Mouse (Mus musculus) embryonic facial prominence, embryonic 11.5 days (tissue): ENCODE measurements around the gene Pus1. TPM values are rescaled to one million over a fixed set of nuclear protein-coding genes. Genes with fewer than 3 reads are reported as not detected.
A peak's percentile ranks its signal among the peaks of the same experiment; 100 is the strongest.

Experiments used
- ATAC-seq: fragments of 200-750 bp; cut with Nextera tagmentation; replicated peaks from 2 replicates; pipeline ENCODE4 v1.8.0; 2017; ENCODE audit warnings: low read depth; ENCODE audit not compliant: insufficient number of reproducible peaks, low FRiP score, low TSS enrichment
- DNase-seq: peaks from one replicate; pipeline ENCODE4 v3.0.0-alpha.2; 2015; ENCODE audit warnings: low spot score
- H3K27ac ChIP-seq: fragments of 300-500 bp; sonication (generic); replicated peaks from 2 replicates; pipeline ENCODE4 v1.5.1; 2014; ENCODE audit warnings: mild to moderate bottlenecking, low read depth, low read length, control low read depth
- H3K27me3 ChIP-seq: fragments of 300-500 bp; sonication (generic); 2 replicates; pipeline ENCODE4 v1.6.1; 2014; ENCODE audit warnings: mild to moderate bottlenecking, low read length, moderate library complexity, mixed read lengths; ENCODE audit not compliant: control insufficient read depth, insufficient read depth
- H3K36me3 ChIP-seq: fragments of 300-500 bp; sonication (generic); replicated peaks from 2 replicates; pipeline ENCODE4 v1.6.1; 2014; ENCODE audit warnings: low read depth, mild to moderate bottlenecking, low read length, moderate library complexity, mixed read lengths; ENCODE audit not compliant: control insufficient read depth, insufficient read depth
- H3K4me1 ChIP-seq: fragments of 300-500 bp; sonication (generic); 2 replicates; pipeline ENCODE4 v1.6.1; 2014; ENCODE audit warnings: low read length, mixed read lengths; ENCODE audit not compliant: control insufficient read depth, insufficient read depth
- H3K4me2 ChIP-seq: fragments of 300-500 bp; sonication (generic); 2 replicates; pipeline ENCODE4 v1.6.1; 2014; ENCODE audit warnings: low read depth, mild to moderate bottlenecking, control low read depth, low read length, moderate library complexity
- H3K4me3 ChIP-seq: fragments of 300-500 bp; sonication (generic); 2 replicates; pipeline ENCODE4 v1.5.1; 2014; ENCODE audit warnings: low read depth, low read length, control low read depth
- H3K9ac ChIP-seq: fragments of 300-500 bp; sonication (generic); replicated peaks from 2 replicates; pipeline ENCODE4 v1.6.1; 2014; ENCODE audit warnings: mild to moderate bottlenecking, control low read depth, low read length
- H3K9me3 ChIP-seq: fragments of 300-500 bp; sonication (generic); replicated peaks from 2 replicates; pipeline ENCODE4 v1.6.1; 2016; ENCODE audit warnings: mild to moderate bottlenecking, low read length, inconsistent platforms, mixed read lengths; ENCODE audit not compliant: control insufficient read depth
- WGBS: fragments of 180-500 bp; shearing (Covaris S2); extraction: QIAGEN DNeasy Blood & Tissue Kit; methylation state at CpG from one replicate; pipeline ENCODE4 v1.1.7; 2014; 5-methylcytosine and 5-hydroxymethylcytosine counted together
- polyA plus RNA-seq: library from polyadenylated mRNA; unstranded; fragments of >200 nt; fragmentation: Nextera tagmentation; extraction: Ambion mirVana; gene quantifications from 2 replicates; pipeline ENCODE4 v1.2.1, GENCODE M21; 2014

Pus1 gene
- polyA plus RNA-seq: 16.3 and 18.0 TPM in 2 replicates

DNA sequence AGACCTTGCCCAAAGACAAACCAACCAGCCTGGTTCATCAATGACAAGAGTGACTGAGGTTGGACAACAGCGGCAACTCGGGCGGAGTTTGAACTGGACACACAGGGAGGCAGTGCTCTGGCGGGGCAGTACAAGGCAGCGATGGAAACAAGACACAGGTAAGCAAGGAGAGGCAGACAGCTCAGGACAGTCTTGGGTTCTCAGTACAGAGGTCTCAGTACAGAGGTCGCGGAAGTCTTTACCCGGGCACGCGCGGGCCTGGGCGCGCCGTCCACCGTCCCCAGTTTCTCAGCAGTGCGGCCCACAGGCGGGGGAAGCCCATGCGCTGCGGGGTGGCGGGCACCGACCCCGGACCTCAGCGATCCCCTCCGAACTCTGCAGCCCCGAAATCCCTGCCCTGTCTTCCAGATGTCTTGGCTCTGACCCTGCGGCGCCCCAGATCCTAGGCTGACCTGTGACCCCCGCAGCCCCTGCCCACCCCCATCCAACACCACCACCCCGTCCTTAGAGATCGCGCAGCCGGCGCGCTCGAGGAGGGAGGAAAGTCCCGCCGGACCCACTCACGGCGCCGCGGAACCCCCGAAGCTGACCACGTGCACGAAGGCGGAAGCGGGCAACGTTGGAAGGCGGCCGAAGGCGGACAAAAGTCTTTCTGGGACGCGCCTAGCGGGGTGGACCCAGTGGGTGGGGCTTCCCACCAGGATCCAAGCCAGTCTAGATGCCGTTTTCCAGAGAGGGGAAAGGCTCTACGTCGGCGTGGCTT, at the start of gene Pus1:
Gene Pus1, minus strand, starts transcription at position 662 of the 763 bp plus-strand sequence.
- ATAC-seq: peak; percentile 77
- H3K27me3 ChIP-seq: no peaks in the 10 kb centered on the region
- no peaks in the 10 kb centered on the region; the same call in 1 of the 2 replicates for H3K36me3 ChIP-seq
- peak within 1 kb of the TSS; percentile 89 for H3K4me2 ChIP-seq
- WGBS: under 1% methylated on average over 57 of the region's 57 CpGs
- H3K9me3 ChIP-seq: no peaks in the 10 kb centered on the region
- H3K4me3 ChIP-seq: peak within 1 kb of the TSS; percentile 86
- no peaks in the 10 kb centered on the region for H3K4me1 ChIP-seq
- peak; percentile 95 for DNase-seq
- H3K9ac ChIP-seq: peak within 1 kb of the TSS; percentile 85
- no peak within 1 kb of the TSS for H3K27ac ChIP-seq

DNA sequence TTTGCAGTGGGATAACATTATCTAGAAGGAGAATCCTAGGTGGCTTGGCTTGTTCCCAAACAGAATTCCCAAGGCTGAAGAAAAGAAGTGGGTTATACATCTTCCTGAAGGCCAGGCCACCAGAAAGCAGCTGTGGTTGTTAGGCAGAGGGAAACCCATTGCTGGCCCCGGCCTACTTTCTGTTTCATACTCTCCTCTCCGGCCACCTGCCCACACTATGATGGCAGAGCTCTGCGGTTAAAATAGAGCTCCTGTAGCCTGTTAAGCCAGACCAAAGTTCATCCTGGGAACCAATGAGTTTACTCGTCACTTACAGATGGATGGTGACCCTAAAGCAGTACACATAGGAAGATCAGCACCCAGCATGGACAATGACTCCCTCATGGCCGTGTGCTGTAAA, 47.1 kb upstream of the Pus1 start:
- Histone ChIP-seq H3K4me2 (no peak overlapping the region), H3K27ac (no peak overlapping the region), H3K9me3 (no peaks in the 10 kb centered on the region), H3K27me3 (no peaks in the 10 kb centered on the region), H3K36me3 (no peaks in the 10 kb centered on the region), H3K4me1 (no peaks in the 10 kb centered on the region), H3K9ac (no peak overlapping the region), H3K4me3 (no peak overlapping the region)
- WGBS: 91% methylated on average over 5 of the region's 5 CpGs
- ATAC-seq (no peak), DNase-seq (no peak)

DNA sequence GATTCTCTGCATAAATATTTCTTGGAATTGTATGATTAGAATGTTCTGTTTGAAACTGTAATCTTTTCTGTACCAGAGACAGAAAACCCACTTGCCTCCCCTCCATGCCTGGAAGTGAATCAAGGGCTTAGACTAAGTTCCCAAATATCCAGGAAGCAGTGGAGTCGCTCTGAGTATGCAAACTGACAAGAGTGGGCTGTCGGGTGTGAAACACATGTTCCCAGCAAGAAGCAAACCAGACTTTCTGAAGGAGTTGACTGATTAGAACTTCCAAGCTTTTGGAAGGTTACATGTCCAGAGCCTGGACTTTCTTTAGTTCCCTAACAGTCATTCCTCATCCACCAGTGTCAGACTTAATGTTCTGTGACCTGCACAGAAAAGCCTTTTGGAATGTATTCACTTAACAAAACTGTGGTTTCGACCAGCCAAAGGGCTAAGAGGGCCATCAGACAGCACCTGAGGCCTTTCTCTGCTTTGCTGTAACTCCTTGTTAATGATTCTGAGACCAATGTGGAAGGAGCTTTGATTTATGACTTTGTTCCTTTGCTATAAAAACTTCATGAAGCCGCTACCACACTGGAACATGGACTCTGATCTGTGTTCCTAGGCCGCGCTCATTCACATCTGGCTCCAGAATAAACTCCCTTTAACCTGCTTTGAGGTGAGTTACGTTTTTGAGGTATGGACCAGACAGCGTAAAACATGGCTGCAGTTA, 46.5 kb upstream of the Pus1 start:
- DNase-seq (no peak), ATAC-seq (no peak)
- 93% methylated on average over 8 of the region's 8 CpGs for WGBS
- Histone ChIP-seq H3K4me1 (no peaks in the 10 kb centered on the region), H3K27ac (no peak overlapping the region), H3K4me2 (no peak overlapping the region), H3K9me3 (no peaks in the 10 kb centered on the region), H3K27me3 (no peaks in the 10 kb centered on the region), H3K4me3 (no peak overlapping the region), H3K36me3 (no peaks in the 10 kb centered on the region), H3K9ac (no peak overlapping the region)

DNA sequence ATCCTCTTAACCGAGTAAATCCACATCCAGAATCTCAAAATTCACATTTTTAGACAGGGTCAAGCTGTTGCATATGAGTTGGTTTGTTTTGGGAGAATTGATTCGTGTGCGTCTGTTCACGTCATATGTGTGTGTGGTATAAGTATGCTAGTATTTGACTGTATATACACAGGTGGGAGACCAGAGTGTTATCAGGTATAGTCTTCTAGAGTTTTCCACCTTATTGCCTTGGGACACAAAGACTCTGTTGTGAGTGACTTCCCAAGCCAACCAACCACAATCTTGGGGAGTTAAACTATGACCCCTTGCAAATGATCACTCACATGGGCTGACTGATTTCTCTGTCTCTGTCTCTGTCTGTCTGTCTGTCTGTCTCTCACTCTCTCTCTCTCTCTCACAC, 44.0 kb upstream of the Pus1 start:
- no peak overlapping the region for H3K27ac ChIP-seq
- no peaks in the 10 kb centered on the region for H3K36me3 ChIP-seq
- DNase-seq (no peak), ATAC-seq (no peak)
- no peaks in the 10 kb centered on the region for H3K4me1 ChIP-seq
- H3K9me3 ChIP-seq: no peaks in the 10 kb centered on the region
- no peak overlapping the region for H3K9ac ChIP-seq
- 90% methylated on average over 4 of the region's 4 CpGs for WGBS
- H3K4me3 ChIP-seq: no peak overlapping the region
- no peak overlapping the region for H3K4me2 ChIP-seq
- H3K27me3 ChIP-seq: no peaks in the 10 kb centered on the region

DNA sequence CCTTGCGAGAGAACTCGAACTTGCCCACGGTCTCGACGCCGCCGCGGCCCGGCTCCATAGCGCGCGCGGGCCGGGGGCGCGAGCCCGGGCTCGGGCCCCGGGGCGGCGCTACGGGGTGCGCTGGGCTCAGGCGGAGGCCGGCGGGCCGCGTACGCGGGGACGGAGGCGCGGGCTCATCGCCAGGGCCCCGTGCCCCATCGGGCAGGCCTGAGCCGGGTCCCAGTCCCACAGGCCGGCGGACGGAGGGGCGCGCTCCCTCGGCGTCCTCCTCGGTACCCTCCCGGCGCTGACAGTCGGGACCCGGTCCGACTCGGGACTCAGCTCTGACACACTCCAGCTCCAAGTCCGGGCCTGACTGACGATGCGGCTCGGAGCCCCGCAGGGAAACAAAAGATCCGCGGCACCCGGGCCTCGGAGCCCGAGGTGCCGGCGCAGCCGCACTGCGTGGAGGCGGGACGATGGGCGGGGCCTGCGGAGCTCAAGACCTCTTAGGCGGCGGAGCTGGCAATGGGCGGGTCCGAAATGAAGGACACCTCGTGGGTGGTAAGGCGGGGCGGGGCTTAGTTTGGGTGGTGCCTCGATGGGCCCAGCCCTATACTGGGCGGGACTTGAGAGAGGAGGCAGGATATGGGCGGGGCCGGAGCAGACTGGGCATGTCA, 29.3 kb upstream of the Pus1 start, which contains the start of gene Ulk1:
Gene Ulk1, minus strand, starts transcription at position 431 of the 659 bp plus-strand sequence.
- under 1% methylated on average over 53 of the region's 80 CpGs for WGBS
- peak within 1 kb of the TSS; percentile 97 for H3K9ac ChIP-seq
- DNase-seq: peak; percentile 100
- H3K4me3 ChIP-seq: peak within 1 kb of the TSS; percentile 96
- peaks cover 5% of the 10 kb centered on the region for H3K4me1 ChIP-seq
- no peaks in the 10 kb centered on the region for H3K27me3 ChIP-seq
- peak within 1 kb of the TSS; percentile 86 for H3K4me2 ChIP-seq
- peak within 1 kb of the TSS; percentile 83 for H3K27ac ChIP-seq
- no peaks in the 10 kb centered on the region for H3K9me3 ChIP-seq
- peaks cover 3% of the 10 kb centered on the region; the same call in 1 of the 2 replicates for H3K36me3 ChIP-seq
- peak; percentile 90 for ATAC-seq

DNA sequence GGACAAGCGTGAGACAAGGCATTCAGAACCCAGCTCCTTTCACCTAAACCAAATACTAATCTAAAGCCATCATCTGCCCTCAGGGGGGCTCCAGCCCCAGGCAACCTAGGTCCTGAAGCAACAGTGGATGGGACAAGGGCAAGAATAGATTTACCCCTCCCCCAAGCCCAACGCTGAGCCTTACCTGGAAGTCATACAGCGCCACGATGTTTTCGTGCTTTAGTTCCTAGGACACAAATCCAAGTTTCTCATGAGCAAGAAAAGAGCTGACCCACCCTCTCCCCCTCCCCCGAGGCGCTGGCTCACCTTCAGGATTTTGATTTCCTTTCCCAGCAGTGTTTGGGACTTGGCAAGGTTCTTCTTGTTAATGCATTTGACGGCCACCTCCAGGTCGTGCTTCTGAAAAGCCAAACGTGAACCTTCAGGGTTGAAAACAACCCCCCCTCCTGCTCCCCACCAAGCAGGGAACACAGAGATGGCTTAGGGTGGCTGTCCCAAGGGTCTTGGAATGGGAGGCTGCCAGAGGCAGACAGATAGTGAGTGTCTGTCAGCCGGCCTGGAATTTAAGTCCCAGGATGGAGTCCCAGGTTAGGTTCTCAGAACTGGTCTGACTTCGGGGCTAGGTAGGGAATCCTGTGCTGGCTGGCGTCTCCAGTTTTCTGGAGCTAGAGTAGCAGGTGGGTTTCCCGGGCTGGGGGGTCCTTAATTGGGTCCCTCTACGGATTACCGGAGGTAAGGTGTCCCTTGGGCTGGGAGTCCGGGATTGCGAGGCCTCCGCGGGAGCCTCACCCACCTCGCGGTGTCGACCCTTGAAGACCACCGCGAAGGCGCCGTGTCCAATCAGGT, 28.6 kb upstream of the Pus1 start:
- Histone ChIP-seq H3K27ac (peak overlapping the region; percentile 83; the same call in 1 of the 2 replicates), H3K36me3 (peaks cover 3% of the 10 kb centered on the region; the same call in 1 of the 2 replicates), H3K9ac (peak overlapping the region; percentile 97), H3K9me3 (no peaks in the 10 kb centered on the region), H3K4me3 (peak overlapping the region; percentile 96), H3K4me2 (peak overlapping the region; percentile 86), H3K4me1 (peaks cover 5% of the 10 kb centered on the region), H3K27me3 (no peaks in the 10 kb centered on the region)
- DNase-seq (peak; percentile 40), ATAC-seq (0 out of 2 replicates have a peak, but pooled peaks have one; percentile 3)
- 2% methylated on average over 27 of the region's 27 CpGs for WGBS

- 3% methylated on average over 14 of the region's 14 CpGs for WGBS
- peak overlapping the region; percentile 97 for H3K9ac ChIP-seq
Measured at GRCm38 (mm10) chr5:110808061-110808631, 27.7 kb upstream of the Pus1 start.

More at GRCm38 (mm10) chr5:110808061-110808631, 27.7 kb upstream of the Pus1 start:
- peak overlapping the region; percentile 86 for H3K4me2 ChIP-seq
- ATAC-seq: peak; percentile 56; the same call in 1 of the 2 replicates
- H3K4me3 ChIP-seq: peak overlapping the region; percentile 96
- peak; percentile 88 for DNase-seq
- H3K9me3 ChIP-seq: no peaks in the 10 kb centered on the region
- 0 out of 2 replicates have a peak overlapping the region, but pooled peaks have one; percentile 28 for H3K27ac ChIP-seq
- H3K36me3 ChIP-seq: peaks cover 3% of the 10 kb centered on the region; the same call in 1 of the 2 replicates
- no peaks in the 10 kb centered on the region for H3K27me3 ChIP-seq
- H3K4me1 ChIP-seq: peaks cover 5% of the 10 kb centered on the region
